Mouse (Mus musculus) testis, adult 2 months (tissue): ENCODE measurements at regions not wholly inside any gene's neighbourhood (a gene's known extent, or its start where the extent isn't known, plus 50 kb on each side); places are given as distances from the start of the nearest gene placed in this dataset.

Experiments
- CTCF ChIP-seq: fragments of 200-500 bp; IDR thresholded peaks from 2 replicates; pipeline ENCODE4 v1.5.1; 2012; ENCODE audit warnings: low read depth, mild to moderate bottlenecking, inconsistent platforms, low read length, moderate library complexity; ENCODE audit not compliant: control insufficient read depth, insufficient read depth, insufficient replicate concordance
- POLR2A ChIP-seq: fragments of 200-500 bp; IDR thresholded peaks from 2 replicates; pipeline ENCODE4 v1.6.1; 2012; ENCODE audit warnings: low read depth, mild to moderate bottlenecking, inconsistent platforms, low read length, moderate library complexity; ENCODE audit not compliant: control insufficient read depth

- no peak for TF ChIP-seq CTCF
- TF ChIP-seq POLR2A: no peak
Observed at GRCm38 (mm10) chr3:52454955-52455354, 186.8 kb downstream of the Foxo1 start.
